Mouse (Mus musculus): Measurements from ENCODE around the gene Pp2d1. TPM values are rescaled to one million over a fixed set of nuclear protein-coding genes. Genes with fewer than 3 reads are reported as not detected.

The Pp2d1 gene
- total and polyA plus RNA-seq, 2 experiments from 2014 or later: 0.41 TPM; not detected in 1

DNA sequence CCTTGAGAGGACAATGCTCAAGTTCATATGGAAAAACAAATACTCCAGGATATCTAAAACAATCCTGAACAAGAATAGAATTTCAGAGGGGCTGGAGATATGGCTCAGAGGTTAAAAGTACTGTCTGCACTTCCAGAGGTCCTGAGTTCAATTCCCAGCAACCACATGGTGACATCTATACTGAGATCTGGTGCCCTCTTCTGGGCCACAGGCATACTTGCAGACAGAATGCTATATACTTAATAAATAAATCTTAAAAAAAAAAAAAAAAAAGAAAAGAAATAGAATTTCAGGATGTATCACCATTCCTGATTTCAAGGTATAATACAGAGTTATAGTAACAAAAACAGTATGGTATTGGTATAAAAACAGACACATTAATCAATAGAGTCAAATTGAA lies 19.9 kb downstream of the Pp2d1 start:
- TF ChIP-seq CTCF (IDR thresholded peaks at IDR 0.05; ENCODE audit: low read depth): no peak
- no peaks in the 10 kb centered on the region for H3K27me3 ChIP-seq (ENCODE audit: insufficient read depth, low read length)
- H3K4me3 ChIP-seq (ENCODE audit: low read depth, low read length): no peak overlapping the region
- no peak overlapping the region for H3K27ac ChIP-seq (ENCODE audit: low read depth, low read length)
- no peak overlapping the region for H3K4me2 ChIP-seq (ENCODE audit: low read depth)
- ATAC-seq (no peak), DNase-seq (no peak)
- no peaks in the 10 kb centered on the region for H3K4me1 ChIP-seq (ENCODE audit: insufficient read depth)
- no peaks in the 10 kb centered on the region for H3K9me3 ChIP-seq (ENCODE audit: low read length)
- H3K36me3 ChIP-seq (ENCODE audit: insufficient read depth): no peaks in the 10 kb centered on the region
- no peak overlapping the region for H3K9ac ChIP-seq

- DNase-seq: peak; percentile 75
- no peak overlapping the region for H3K4me3 ChIP-seq (ENCODE audit: low read depth, low read length)
- no peaks in the 10 kb centered on the region for H3K4me1 ChIP-seq (ENCODE audit: insufficient read depth)
- H3K9me3 ChIP-seq (ENCODE audit: low read length): no peaks in the 10 kb centered on the region
- no peak overlapping the region for H3K4me2 ChIP-seq (ENCODE audit: low read depth)
- no peaks in the 10 kb centered on the region for H3K27me3 ChIP-seq (ENCODE audit: insufficient read depth, low read length)
- 62% methylated on average over 2 of the region's 2 CpGs for WGBS
- H3K36me3 ChIP-seq (ENCODE audit: insufficient read depth): no peaks in the 10 kb centered on the region
- peak; percentile 69 for TF ChIP-seq CTCF (IDR thresholded peaks at IDR 0.05; ENCODE audit: low read depth)
- H3K27ac ChIP-seq (ENCODE audit: low read depth, low read length): no peak overlapping the region
- H3K9ac ChIP-seq: no peak overlapping the region
- ATAC-seq: peak; percentile 71
These were observed 26.8 kb downstream of the Pp2d1 start for GRCm38 (mm10) chr17:53512311-53512951.

GRCm38 (mm10) chr17:53502966-53503365 lies 36.3 kb downstream of the Pp2d1 start:
- Histone ChIP-seq H3K9ac (no peak overlapping the region), H3K36me3 (ENCODE audit: insufficient read depth) (peaks cover 29% of the 10 kb centered on the region), H3K4me1 (ENCODE audit: insufficient read depth) (no peaks in the 10 kb centered on the region), H3K27me3 (ENCODE audit: insufficient read depth, low read length) (no peaks in the 10 kb centered on the region), H3K27ac (ENCODE audit: low read depth, low read length) (no peak overlapping the region), H3K4me2 (ENCODE audit: low read depth) (no peak overlapping the region), H3K4me3 (ENCODE audit: low read depth, low read length) (no peak overlapping the region), H3K9me3 (ENCODE audit: low read length) (no peaks in the 10 kb centered on the region)
- ATAC-seq (no peak), DNase-seq (no peak)
- 91% methylated on average over 2 of the region's 2 CpGs for WGBS
- no peak for TF ChIP-seq CTCF (IDR thresholded peaks at IDR 0.05; ENCODE audit: low read depth)

DNA sequence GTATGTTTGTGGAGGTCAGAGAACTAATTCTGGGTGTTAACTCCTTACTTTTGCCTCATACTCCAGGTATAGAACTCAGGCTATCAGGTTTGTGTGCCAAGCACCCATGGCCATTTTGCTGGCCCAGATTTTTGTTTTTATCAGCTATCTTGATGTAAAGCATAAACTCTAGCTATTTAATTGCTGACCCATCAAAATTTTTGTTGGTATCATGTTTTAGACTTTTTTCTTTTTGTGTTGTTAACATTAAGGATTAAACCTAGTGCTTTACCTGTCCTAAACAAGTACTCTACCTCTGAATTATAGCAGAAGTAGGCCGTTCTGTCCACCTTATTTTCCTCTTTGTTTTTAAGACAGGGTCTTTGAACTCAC lies 50.3 kb downstream of the Pp2d1 start:
- no peak for TF ChIP-seq CTCF (IDR thresholded peaks at IDR 0.05; ENCODE audit: low read depth)
- Histone ChIP-seq H3K9ac (no peak overlapping the region), H3K27ac (ENCODE audit: low read depth, low read length) (no peak overlapping the region), H3K4me3 (ENCODE audit: low read depth, low read length) (no peak overlapping the region), H3K4me2 (ENCODE audit: low read depth) (no peak overlapping the region), H3K27me3 (ENCODE audit: insufficient read depth, low read length) (no peaks in the 10 kb centered on the region), H3K4me1 (ENCODE audit: insufficient read depth) (no peaks in the 10 kb centered on the region), H3K9me3 (ENCODE audit: low read length) (no peaks in the 10 kb centered on the region), H3K36me3 (ENCODE audit: insufficient read depth) (peaks cover 4% of the 10 kb centered on the region; the same call in 1 of the 2 replicates)
- DNase-seq (no peak), ATAC-seq (no peak)
- 90% methylated on average over 1 of the region's 1 CpGs for WGBS

- Histone ChIP-seq H3K27ac (ENCODE audit: low read depth, low read length) (no peak overlapping the region), H3K36me3 (ENCODE audit: insufficient read depth) (0 out of 2 replicates have a peak, but pooled peaks cover 4% of the 10 kb centered on the region), H3K9ac (no peak overlapping the region), H3K4me2 (ENCODE audit: low read depth) (no peak overlapping the region), H3K4me3 (ENCODE audit: low read depth, low read length) (no peak overlapping the region), H3K27me3 (ENCODE audit: insufficient read depth, low read length) (no peaks in the 10 kb centered on the region), H3K4me1 (ENCODE audit: insufficient read depth) (no peaks in the 10 kb centered on the region), H3K9me3 (ENCODE audit: low read length) (no peaks in the 10 kb centered on the region)
- TF ChIP-seq CTCF (IDR thresholded peaks at IDR 0.05; ENCODE audit: low read depth): no peak
- WGBS: 92% methylated on average over 4 of the region's 4 CpGs
- ATAC-seq: no peak
- no peak for DNase-seq
These were observed 50.8 kb downstream of the Pp2d1 start for GRCm38 (mm10) chr17:53488291-53489006.

GRCm38 (mm10) chr17:53480433-53480832 lies 58.8 kb downstream of the Pp2d1 start:
- no peaks in the 10 kb centered on the region for H3K36me3 ChIP-seq (ENCODE audit: insufficient read depth)
- 57% methylated on average over 7 of the region's 7 CpGs for WGBS

DNA sequence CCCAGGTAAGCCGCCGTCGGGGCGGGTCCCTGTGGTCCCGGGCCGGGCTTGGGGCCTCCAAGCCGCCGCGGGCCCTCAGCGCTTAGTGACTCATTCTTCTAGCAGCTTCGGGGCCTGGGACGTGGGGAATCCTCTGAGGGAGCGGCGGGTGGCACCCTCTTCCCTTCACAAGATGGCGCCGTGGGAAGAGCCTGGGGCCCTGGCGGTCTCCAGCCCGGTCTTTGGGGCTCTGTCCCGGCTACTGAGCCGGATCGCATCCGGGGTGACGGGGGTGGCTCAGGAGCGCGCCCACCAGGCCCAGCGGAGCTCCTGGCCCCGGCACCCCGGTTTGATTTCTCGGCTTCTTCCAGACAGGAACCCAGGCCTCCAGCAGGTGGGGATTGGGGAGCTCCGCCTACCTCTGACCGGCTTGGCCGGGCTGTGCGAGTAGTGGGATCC lies 59.6 kb downstream of the Pp2d1 start:
- DNase-seq (peak; percentile 61), ATAC-seq (peak; percentile 32)
- TF ChIP-seq CTCF (IDR thresholded peaks at IDR 0.05; ENCODE audit: low read depth): no peak
- peak overlapping the region; percentile 95 for H3K4me3 ChIP-seq (ENCODE audit: low read depth, low read length)
- H3K4me2 ChIP-seq (ENCODE audit: low read depth): peak overlapping the region; percentile 77
- no peaks in the 10 kb centered on the region for H3K27me3 ChIP-seq (ENCODE audit: insufficient read depth, low read length)
- H3K9me3 ChIP-seq (ENCODE audit: low read length): no peaks in the 10 kb centered on the region
- H3K36me3 ChIP-seq (ENCODE audit: insufficient read depth): no peaks in the 10 kb centered on the region
- under 1% methylated on average over 33 of the region's 33 CpGs for WGBS
- peaks cover 20% of the 10 kb centered on the region; the same call in 1 of the 2 replicates for H3K4me1 ChIP-seq (ENCODE audit: insufficient read depth)
- H3K9ac ChIP-seq: peak overlapping the region; percentile 94
- H3K27ac ChIP-seq (ENCODE audit: low read depth, low read length): peak overlapping the region; percentile 99

More at GRCm38 (mm10) chr17:53480433-53480832, 58.8 kb downstream of the Pp2d1 start:
- Histone ChIP-seq H3K4me2 (ENCODE audit: low read depth) (peak overlapping the region; percentile 77), H3K9ac (peak overlapping the region; percentile 94), H3K4me1 (ENCODE audit: insufficient read depth) (peaks cover 20% of the 10 kb centered on the region; the same call in 1 of the 2 replicates), H3K9me3 (ENCODE audit: low read length) (no peaks in the 10 kb centered on the region), H3K4me3 (ENCODE audit: low read depth, low read length) (peak overlapping the region; percentile 95), H3K27ac (ENCODE audit: low read depth, low read length) (no peak overlapping the region), H3K27me3 (ENCODE audit: insufficient read depth, low read length) (no peaks in the 10 kb centered on the region)
- no peak for TF ChIP-seq CTCF (IDR thresholded peaks at IDR 0.05; ENCODE audit: low read depth)
- ATAC-seq: no peak
- DNase-seq: no peak
